Mouse (Mus musculus): Measurements from ENCODE around the gene Lap3.

- TF ChIP-seq GATA1 (IDR thresholded peaks at IDR 0.05; ENCODE audit: borderline replicate concordance, low read length) (no peak), FLI1 (IDR thresholded peaks at IDR 0.05; ENCODE audit: low read length) (no peak)
Measured at GRCm38 (mm10) chr5:45494093-45494755, 1.1 kb downstream of the Lap3 start.

All from megakaryocyte, embryonic 14.5 days (primary cell).